Mouse (Mus musculus) kidney, postnatal 25 days (tissue): ENCODE measurements around the gene Mettl21e.
"Not testable (repeated sequence)": the region's sequence is repeated elsewhere in the genome, so short reads cannot be mapped to it uniquely, and the experiment has no call there.

Experiments
- DNase-seq, 2 experiments: peaks; one replicate each; pipeline ENCODE4 v3.0.0; 2021; ENCODE audit warnings: mixed read lengths in 2 of 2

Mettl21e gene

GRCm38 (mm10) chr1:44218876-44219275 lies at the start of gene Mettl21e:
Gene Mettl21e (minus strand): TSS chr1:44218961.
- DNase-seq: peak in 1 of 2 experiments; percentile 18

DNA sequence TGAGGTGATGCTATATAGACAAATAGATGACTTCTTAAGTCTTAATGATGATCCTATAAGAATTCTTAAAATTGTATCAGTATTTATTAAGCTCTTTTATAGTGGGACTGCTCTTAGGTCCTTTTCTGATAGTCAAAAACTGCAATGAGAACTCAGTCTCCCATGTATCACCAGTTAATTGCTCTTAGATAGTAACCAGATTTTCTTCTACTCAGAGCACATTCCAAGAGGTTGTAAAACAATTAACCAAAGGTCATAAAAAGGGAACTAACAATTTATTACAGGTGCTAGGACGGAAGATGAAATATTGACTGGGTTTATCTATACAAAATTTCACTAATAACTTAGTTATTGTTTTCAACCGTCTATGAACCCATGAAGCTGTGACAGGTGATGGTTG lies 21.7 kb upstream of the Mettl21e start:
- DNase-seq: not testable (repeated sequence)

GRCm38 (mm10) chr1:44239969-44240368 lies 21.2 kb upstream of the Mettl21e start:
- DNase-seq: no peak

DNA sequence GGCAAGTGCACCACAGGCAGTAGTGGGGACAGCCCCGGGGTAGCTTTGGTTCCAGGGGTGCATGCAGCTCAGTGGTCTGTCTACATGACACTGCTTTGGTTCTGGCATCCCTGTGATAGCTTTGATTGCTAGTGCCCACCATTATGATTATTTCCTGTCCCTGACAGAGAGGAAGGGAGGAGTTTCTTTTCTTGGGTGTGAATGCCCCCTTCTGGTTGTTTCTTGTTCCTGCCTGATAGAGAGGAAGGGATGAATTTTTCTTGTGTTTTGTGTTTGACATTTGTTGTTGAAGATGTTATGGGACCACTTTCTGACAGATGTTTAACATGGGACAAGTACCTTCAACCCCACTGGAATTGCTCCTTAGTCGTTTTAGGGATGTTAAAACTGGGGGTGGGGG lies 18.5 kb upstream of the Mettl21e start:
- no peak for DNase-seq

- no peak for DNase-seq
Observed at GRCm38 (mm10) chr1:44235311-44235710, 16.6 kb upstream of the Mettl21e start.

GRCm38 (mm10) chr1:44234531-44234930 lies 15.8 kb upstream of the Mettl21e start:
- not testable (repeated sequence) for DNase-seq

DNA sequence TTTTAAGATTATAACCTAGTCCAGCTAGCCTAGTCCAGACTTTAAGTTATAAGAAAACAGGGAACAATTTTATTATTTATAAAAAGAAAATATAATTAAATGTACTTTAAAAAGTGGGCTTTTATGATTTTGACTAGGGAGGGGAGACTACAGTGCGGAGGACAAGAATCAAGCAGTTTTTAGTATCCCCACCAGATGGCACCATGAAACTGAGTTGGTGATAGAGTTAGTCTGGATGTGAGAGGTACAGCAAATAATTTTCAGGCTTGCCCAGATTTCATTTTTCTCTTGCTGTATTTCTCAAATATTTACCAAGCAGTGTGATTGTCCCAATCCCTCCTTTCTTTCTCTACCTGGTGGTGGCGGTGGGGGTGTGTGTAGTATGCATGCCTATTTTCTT lies 10.3 kb upstream of the Mettl21e start:
- peak in 1 of 2 experiments; percentile 46 for DNase-seq

- no peak for DNase-seq
Observed at GRCm38 (mm10) chr1:44217118-44217517, 1.6 kb downstream of the Mettl21e start.

- DNase-seq: no peak
Observed at GRCm38 (mm10) chr1:44216352-44217116, 2.2 kb downstream of the Mettl21e start.

- DNase-seq: no peak
Observed at GRCm38 (mm10) chr1:44214443-44214842, 4.3 kb downstream of the Mettl21e start.

GRCm38 (mm10) chr1:44202876-44203275 lies 15.9 kb downstream of the Mettl21e start:
- DNase-seq: no peak

- DNase-seq: peak; percentile 81 to 88
Observed at GRCm38 (mm10) chr1:44198273-44199171, 20.2 kb downstream of the Mettl21e start.

DNA sequence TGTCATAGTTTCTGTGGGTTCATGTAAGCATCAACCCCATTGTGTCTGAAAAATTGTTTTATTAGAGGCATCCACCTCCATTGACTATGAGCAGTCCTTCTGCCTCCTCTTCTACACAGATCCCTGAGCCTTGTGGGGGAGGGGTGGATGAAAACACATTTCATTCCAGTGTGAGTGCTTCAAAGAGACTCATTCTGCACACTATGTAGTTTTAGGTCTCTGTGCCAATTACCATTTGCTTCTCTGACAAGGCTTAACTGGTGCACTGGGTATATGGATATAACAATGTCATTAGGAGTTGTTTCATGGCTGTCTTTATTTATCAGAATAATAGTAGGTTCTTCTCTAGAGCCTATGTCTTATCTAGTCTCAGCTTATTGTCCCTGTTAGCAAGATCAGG lies 32.4 kb downstream of the Mettl21e start:
- DNase-seq: no peak

- DNase-seq: no peak
Observed at GRCm38 (mm10) chr1:44178086-44178485, 40.7 kb downstream of the Mettl21e start.

DNA sequence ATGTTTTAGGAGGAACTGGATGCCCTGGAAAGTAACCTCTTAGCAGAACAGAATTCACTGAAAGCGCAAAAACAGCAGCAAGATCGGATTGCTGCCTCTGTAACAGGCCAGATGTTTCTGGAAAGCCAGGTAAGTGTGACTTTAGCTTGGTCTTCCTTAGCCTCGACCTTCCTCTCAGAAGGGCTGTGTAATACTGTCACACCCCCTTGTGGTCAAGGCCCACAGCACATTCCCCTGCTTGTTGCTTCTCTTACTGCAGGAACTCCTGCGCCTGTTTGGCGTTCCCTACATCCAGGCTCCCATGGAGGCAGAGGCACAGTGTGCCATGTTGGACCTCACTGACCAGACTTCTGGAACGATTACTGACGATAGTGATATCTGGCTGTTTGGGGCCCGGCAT lies 44.9 kb downstream of the Mettl21e start:
- peak in 1 of 2 experiments; percentile 12 for DNase-seq

DNA sequence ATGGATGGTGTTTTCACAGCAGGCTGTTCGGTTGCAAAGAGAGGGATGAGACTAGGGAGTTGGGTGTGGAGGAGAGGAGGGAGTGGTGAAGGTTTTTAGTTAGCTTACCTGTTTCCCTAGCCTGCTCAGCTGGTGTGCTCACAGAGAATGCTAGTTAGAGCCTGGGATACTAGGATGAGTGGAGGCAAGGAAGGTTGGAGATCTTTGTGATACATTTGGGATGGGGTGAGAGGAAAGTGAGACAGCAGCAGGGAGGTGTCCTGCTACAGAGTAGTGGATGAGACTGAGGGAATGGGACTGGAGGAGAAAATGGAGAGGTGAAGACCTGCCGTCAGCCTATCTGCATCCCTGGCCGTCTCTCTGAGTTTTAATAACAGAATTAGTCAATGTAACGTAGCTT lies 46.1 kb downstream of the Mettl21e start:
- no peak for DNase-seq

GRCm38 (mm10) chr1:44167859-44168383 lies 50.8 kb downstream of the Mettl21e start:
- peak in 1 of 2 experiments; percentile 6 for DNase-seq

- no peak for DNase-seq
Observed at GRCm38 (mm10) chr1:44162389-44162788, 56.4 kb downstream of the Mettl21e start.

DNA sequence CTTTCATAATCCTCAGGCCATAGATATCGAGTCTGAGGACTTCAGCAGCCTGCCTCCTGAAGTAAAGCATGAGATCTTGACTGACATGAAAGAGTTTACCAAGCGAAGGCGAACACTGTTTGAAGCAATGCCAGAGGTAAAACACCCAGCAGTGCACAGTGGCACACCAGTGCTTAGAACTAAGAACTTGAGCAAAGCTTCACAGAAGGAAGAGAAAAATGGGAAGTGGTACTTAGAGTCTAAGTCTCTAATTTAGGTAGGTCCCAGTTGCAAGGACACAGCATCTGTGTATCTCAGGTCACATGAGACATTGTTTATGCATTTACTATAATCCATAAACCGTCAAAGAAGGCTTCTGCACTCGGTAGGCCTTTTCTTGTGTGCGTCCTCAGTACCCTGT lies 56.9 kb downstream of the Mettl21e start:
- no peak for DNase-seq

DNA sequence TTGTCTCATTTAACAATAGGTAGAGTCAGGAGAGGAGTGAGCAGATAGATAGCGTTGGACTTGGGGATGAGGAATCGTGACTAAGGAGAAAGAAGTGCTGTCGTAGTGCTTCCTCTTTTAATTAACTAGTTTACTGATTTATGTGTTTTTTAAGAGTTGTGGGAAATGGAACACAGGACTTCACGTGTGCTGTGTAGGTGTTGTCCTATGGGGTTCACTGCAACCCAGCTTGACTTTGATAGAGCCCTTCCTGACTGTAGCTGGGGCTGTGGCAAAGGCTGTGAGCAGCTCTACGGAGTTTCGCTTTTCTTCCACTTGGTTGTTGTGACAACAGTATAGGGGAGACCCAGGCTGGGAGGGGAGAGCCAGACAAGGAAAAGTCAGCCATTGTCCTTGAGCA lies 60.4 kb downstream of the Mettl21e start:
- no peak for DNase-seq

GRCm38 (mm10) chr1:44155287-44155686 lies 63.5 kb downstream of the Mettl21e start:
- peak in 1 of 2 experiments; percentile 27 for DNase-seq
